Mouse (Mus musculus): ENCODE data around the gene Faf1. TPM values are rescaled to one million over a fixed set of nuclear protein-coding genes. Genes with fewer than 3 reads are reported as not detected.

Faf1 gene
- polyA plus RNA-seq, 1 experiment from 2014 or later = 24.3 TPM

- 3% methylated on average over 21 of the region's 24 CpGs for WGBS
These were observed 307.6 kb downstream of the Faf1 start for GRCm38 (mm10) chr4:109984011-109984411.

GRCm38 (mm10) chr4:109984496-109985423, 308.4 kb downstream of the Faf1 start:
- H3K4me3 ChIP-seq = no peak overlapping the region
- no peak overlapping the region for H3K9ac ChIP-seq
- no peak overlapping the region for H3K4me2 ChIP-seq
- no peaks in the 10 kb centered on the region for H3K9me3 ChIP-seq
- WGBS = 2% methylated on average over 38 of the region's 38 CpGs
- H3K36me3 ChIP-seq = no peaks in the 10 kb centered on the region
- peaks cover 100% of the 10 kb centered on the region for H3K27me3 ChIP-seq
- no peak for ATAC-seq (ENCODE audit: borderline replicate concordance, extremely low read depth, low FRiP score, low TSS enrichment)
- H3K27ac ChIP-seq = no peak overlapping the region
- H3K4me1 ChIP-seq = peaks cover 30% of the 10 kb centered on the region

More at GRCm38 (mm10) chr4:109984011-109984411, 307.6 kb downstream of the Faf1 start:
- peak overlapping the region; percentile 27 for H3K4me2 ChIP-seq
- ATAC-seq (ENCODE audit: borderline replicate concordance, extremely low read depth, low FRiP score, low TSS enrichment) = no peak
- no peaks in the 10 kb centered on the region for H3K9me3 ChIP-seq
- peak overlapping the region; percentile 9; the same call in 1 of the 2 replicates for H3K4me3 ChIP-seq
- H3K27ac ChIP-seq = no peak overlapping the region
- H3K4me1 ChIP-seq = peaks cover 32% of the 10 kb centered on the region
- H3K27me3 ChIP-seq = peaks cover 100% of the 10 kb centered on the region
- H3K36me3 ChIP-seq = no peaks in the 10 kb centered on the region
- H3K9ac ChIP-seq = no peak overlapping the region

GRCm38 (mm10) chr4:109985424-109986172, 309.2 kb downstream of the Faf1 start:
- Histone ChIP-seq H3K4me1 (peaks cover 25% of the 10 kb centered on the region), H3K9me3 (no peaks in the 10 kb centered on the region), H3K27ac (no peak overlapping the region), H3K4me2 (no peak overlapping the region), H3K27me3 (peaks cover 98% of the 10 kb centered on the region), H3K9ac (no peak overlapping the region), H3K4me3 (no peak overlapping the region), H3K36me3 (no peaks in the 10 kb centered on the region)
- no peak for ATAC-seq (ENCODE audit: borderline replicate concordance, extremely low read depth, low FRiP score, low TSS enrichment)
- WGBS = 5% methylated on average over 16 of the region's 16 CpGs

GRCm38 (mm10) chr4:109986301-109986700, 309.9 kb downstream of the Faf1 start:
- under 1% methylated on average over 9 of the region's 9 CpGs for WGBS
- ATAC-seq (ENCODE audit: borderline replicate concordance, extremely low read depth, low FRiP score, low TSS enrichment) = no peak
- no peak overlapping the region for H3K4me2 ChIP-seq
- no peak overlapping the region for H3K9ac ChIP-seq
- H3K36me3 ChIP-seq = no peaks in the 10 kb centered on the region
- H3K4me3 ChIP-seq = no peak overlapping the region
- H3K9me3 ChIP-seq = no peaks in the 10 kb centered on the region
- H3K27ac ChIP-seq = no peak overlapping the region
- H3K27me3 ChIP-seq = peaks cover 96% of the 10 kb centered on the region
- peaks cover 22% of the 10 kb centered on the region for H3K4me1 ChIP-seq

GRCm38 (mm10) chr4:109986748-109987355, 310.5 kb downstream of the Faf1 start:
- Histone ChIP-seq H3K27ac (no peak overlapping the region), H3K4me2 (no peak overlapping the region), H3K4me1 (peaks cover 18% of the 10 kb centered on the region), H3K27me3 (peaks cover 93% of the 10 kb centered on the region), H3K36me3 (no peaks in the 10 kb centered on the region), H3K9me3 (no peaks in the 10 kb centered on the region), H3K4me3 (no peak overlapping the region), H3K9ac (no peak overlapping the region)
- no peak for ATAC-seq (ENCODE audit: borderline replicate concordance, extremely low read depth, low FRiP score, low TSS enrichment)
- 4% methylated on average over 13 of the region's 13 CpGs for WGBS

- no peak overlapping the region for H3K27ac ChIP-seq
- no peak overlapping the region for H3K4me2 ChIP-seq
- H3K4me3 ChIP-seq = no peak overlapping the region
- peaks cover 9% of the 10 kb centered on the region for H3K4me1 ChIP-seq
- no peaks in the 10 kb centered on the region for H3K9me3 ChIP-seq
- no peaks in the 10 kb centered on the region for H3K36me3 ChIP-seq
- H3K27me3 ChIP-seq = peaks cover 93% of the 10 kb centered on the region
- no peak overlapping the region for H3K9ac ChIP-seq
- WGBS = 2% methylated on average over 19 of the region's 20 CpGs
- no peak for ATAC-seq (ENCODE audit: borderline replicate concordance, extremely low read depth, low FRiP score, low TSS enrichment)
These were observed 311.4 kb downstream of the Faf1 start for GRCm38 (mm10) chr4:109987560-109988362.

- ATAC-seq (ENCODE audit: borderline replicate concordance, extremely low read depth, low FRiP score, low TSS enrichment) = no peak
- no peaks in the 10 kb centered on the region for H3K36me3 ChIP-seq
- no peak overlapping the region for H3K9ac ChIP-seq
- no peak overlapping the region for H3K27ac ChIP-seq
- no peak overlapping the region for H3K4me3 ChIP-seq
- no peaks in the 10 kb centered on the region for H3K9me3 ChIP-seq
- peaks cover 93% of the 10 kb centered on the region for H3K27me3 ChIP-seq
- H3K4me2 ChIP-seq = no peak overlapping the region
- H3K4me1 ChIP-seq = peaks cover 8% of the 10 kb centered on the region; the same call in 1 of the 2 replicates
- 13% methylated on average over 5 of the region's 5 CpGs for WGBS
These were observed 312.0 kb downstream of the Faf1 start for GRCm38 (mm10) chr4:109988411-109988810.

- Histone ChIP-seq H3K36me3 (no peaks in the 10 kb centered on the region), H3K4me2 (no peak overlapping the region), H3K4me3 (no peak overlapping the region), H3K9ac (no peak overlapping the region), H3K4me1 (no peaks in the 10 kb centered on the region), H3K27me3 (peaks cover 93% of the 10 kb centered on the region), H3K9me3 (no peaks in the 10 kb centered on the region), H3K27ac (no peak overlapping the region)
- ATAC-seq (ENCODE audit: borderline replicate concordance, extremely low read depth, low FRiP score, low TSS enrichment) = no peak
- 38% methylated on average over 6 of the region's 6 CpGs for WGBS
These were observed 312.8 kb downstream of the Faf1 start for GRCm38 (mm10) chr4:109989213-109989612.

- Histone ChIP-seq H3K4me2 (no peak overlapping the region), H3K9ac (no peak overlapping the region), H3K9me3 (no peaks in the 10 kb centered on the region), H3K4me3 (no peak overlapping the region), H3K4me1 (no peaks in the 10 kb centered on the region), H3K36me3 (no peaks in the 10 kb centered on the region), H3K27ac (no peak overlapping the region), H3K27me3 (no peaks in the 10 kb centered on the region)
- WGBS = 100% methylated on average over 1 of the region's 1 CpGs
- no peak for ATAC-seq (ENCODE audit: borderline replicate concordance, extremely low read depth, low FRiP score, low TSS enrichment)
These were observed 329.7 kb downstream of the Faf1 start for GRCm38 (mm10) chr4:110006044-110006443.

All from lung, embryonic 15.5 days (tissue).